Mouse (Mus musculus) embryonic facial prominence, embryonic 15.5 days (tissue): ENCODE measurements around the gene Tbck. TPM values are rescaled to one million over a fixed set of nuclear protein-coding genes. Genes with fewer than 3 reads are reported as not detected.
A peak's percentile ranks its signal among the peaks of the same experiment; 100 is the strongest.

ENCODE experiments used
- ATAC-seq: fragments of 200-750 bp; cut with Nextera tagmentation; 2 replicates; pipeline ENCODE4 v1.8.0; 2017; ENCODE audit warnings: low read depth, moderate TSS enrichment; ENCODE audit not compliant: insufficient number of reproducible peaks, low FRiP score, low TSS enrichment
- H3K27ac ChIP-seq: fragments of 300-500 bp; sonication (generic); replicated peaks from 2 replicates; pipeline ENCODE4 v1.5.1; 2015; ENCODE audit warnings: mild to moderate bottlenecking, inconsistent platforms
- H3K27me3 ChIP-seq: fragments of 300-500 bp; sonication (generic); 2 replicates; pipeline ENCODE4 v1.6.1; 2015; ENCODE audit warnings: inconsistent platforms
- H3K36me3 ChIP-seq: fragments of 300-500 bp; sonication (generic); 2 replicates; pipeline ENCODE4 v1.6.1; 2015; ENCODE audit warnings: mild to moderate bottlenecking, inconsistent platforms
- H3K4me1 ChIP-seq: fragments of 300-500 bp; sonication (generic); 2 replicates; pipeline ENCODE4 v1.6.1; 2015; ENCODE audit warnings: inconsistent platforms
- H3K4me2 ChIP-seq: fragments of 300-500 bp; sonication (generic); replicated peaks from 2 replicates; pipeline ENCODE4 v1.6.1; 2015; ENCODE audit warnings: mild to moderate bottlenecking, inconsistent platforms
- H3K4me3 ChIP-seq: fragments of 300-500 bp; sonication (generic); replicated peaks from 2 replicates; pipeline ENCODE4 v1.5.1; 2015; ENCODE audit warnings: mild to moderate bottlenecking, inconsistent platforms
- H3K9ac ChIP-seq: fragments of 300-500 bp; sonication (generic); 2 replicates; pipeline ENCODE4 v1.6.1; 2015; ENCODE audit warnings: inconsistent platforms
- H3K9me3 ChIP-seq: fragments of 300-500 bp; sonication (generic); replicated peaks from 2 replicates; pipeline ENCODE4 v1.6.1; 2016; ENCODE audit warnings: inconsistent platforms
- WGBS: fragments of 180-500 bp; shearing (Covaris S2); methylation state at CpG from one replicate; pipeline ENCODE4 v1.1.7; 2015; 5-methylcytosine and 5-hydroxymethylcytosine counted together
- polyA plus RNA-seq: library from polyadenylated mRNA; unstranded; fragments of >200 nt; fragmentation: Nextera tagmentation; extraction: Ambion mirVana; gene quantifications from 2 replicates; pipeline ENCODE4 v1.2.1, GENCODE M21; 2015

The Tbck gene
- polyA plus RNA-seq, 1 experiment from 2014 or later = 25.0 TPM

DNA sequence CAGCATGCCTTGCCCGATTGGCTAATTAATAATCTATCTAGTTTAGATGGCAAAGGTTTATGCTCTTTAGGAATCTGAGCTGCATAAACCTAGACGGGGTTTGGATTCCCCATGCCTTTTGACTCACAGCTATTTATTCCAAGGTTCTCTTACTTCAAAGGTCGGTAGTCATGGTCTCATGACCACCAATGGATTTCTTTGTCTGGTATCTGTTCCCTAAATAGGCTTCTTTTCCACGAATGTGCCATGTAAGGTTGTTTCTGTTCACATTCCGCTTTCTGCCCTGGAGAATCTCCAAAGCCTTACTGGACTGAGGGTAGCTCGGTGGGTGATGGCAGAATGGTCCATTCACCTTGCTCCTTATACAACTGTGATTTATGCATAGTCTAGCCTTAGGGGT, 186.1 kb downstream of the Tbck start:
- no peaks in the 10 kb centered on the region for H3K36me3 ChIP-seq
- no peaks in the 10 kb centered on the region for H3K9me3 ChIP-seq
- no peak overlapping the region for H3K4me3 ChIP-seq
- H3K9ac ChIP-seq = no peak overlapping the region
- no peaks in the 10 kb centered on the region for H3K27me3 ChIP-seq
- H3K27ac ChIP-seq = no peak overlapping the region
- no peak for ATAC-seq
- no peak overlapping the region for H3K4me2 ChIP-seq
- WGBS = 79% methylated on average over 6 of the region's 6 CpGs
- H3K4me1 ChIP-seq = no peaks in the 10 kb centered on the region

DNA sequence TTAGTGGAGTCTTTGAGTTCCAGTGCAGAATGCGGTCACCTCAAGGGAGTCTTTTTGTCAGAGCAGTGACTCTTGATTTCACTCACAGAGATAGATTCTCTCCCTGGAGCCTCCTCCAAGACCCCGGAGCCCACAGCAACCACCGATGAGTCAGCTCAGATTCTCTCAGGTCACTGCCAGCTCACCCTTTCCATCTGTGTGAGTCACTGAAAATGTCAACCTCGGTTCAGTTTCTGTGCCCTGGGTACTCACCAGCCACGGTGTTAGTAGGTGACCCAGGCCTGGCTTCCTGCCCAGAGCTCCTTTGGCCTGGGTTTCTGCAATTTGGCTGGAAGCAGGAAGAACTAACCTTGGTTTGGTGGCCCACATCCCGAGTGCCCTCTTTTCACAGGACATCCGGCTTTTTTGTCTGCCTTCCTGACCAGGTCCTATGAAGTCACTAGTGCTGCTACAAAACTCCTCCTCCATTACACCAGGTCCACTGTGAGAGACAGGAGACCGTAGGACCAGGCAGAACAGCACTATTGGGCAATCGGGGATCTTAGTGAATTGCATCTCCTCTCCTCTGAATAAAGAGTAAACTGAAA, 187.5 kb downstream of the Tbck start:
- H3K36me3 ChIP-seq = no peaks in the 10 kb centered on the region
- ATAC-seq = no peak
- peaks cover 7% of the 10 kb centered on the region for H3K4me1 ChIP-seq
- H3K9me3 ChIP-seq = no peaks in the 10 kb centered on the region
- H3K27ac ChIP-seq = peak overlapping the region; percentile 34; the same call in 1 of the 2 replicates
- H3K4me3 ChIP-seq = no peak overlapping the region
- no peaks in the 10 kb centered on the region for H3K27me3 ChIP-seq
- H3K4me2 ChIP-seq = no peak overlapping the region
- WGBS = 77% methylated on average over 9 of the region's 9 CpGs
- H3K9ac ChIP-seq = no peak overlapping the region

DNA sequence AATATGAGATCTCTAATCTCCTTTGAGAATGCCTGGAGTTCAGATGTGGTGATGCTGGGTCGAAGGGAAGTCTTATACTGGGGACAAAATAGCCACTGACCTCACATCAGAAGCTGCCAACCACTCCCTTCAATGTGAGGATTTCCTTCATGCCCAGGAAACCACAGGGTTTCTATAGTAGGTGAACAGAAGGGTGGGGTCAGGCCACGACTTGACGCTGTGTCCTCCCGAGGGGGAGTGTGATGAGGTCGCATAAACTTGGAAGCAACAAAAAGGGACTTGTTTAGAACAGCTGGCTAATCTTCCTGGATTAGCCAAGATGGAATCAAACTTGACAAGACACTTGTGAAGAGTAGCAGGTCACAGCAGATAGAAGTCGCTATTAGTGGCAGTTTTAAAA, 189.3 kb downstream of the Tbck start:
- 32% methylated on average over 6 of the region's 6 CpGs for WGBS

DNA sequence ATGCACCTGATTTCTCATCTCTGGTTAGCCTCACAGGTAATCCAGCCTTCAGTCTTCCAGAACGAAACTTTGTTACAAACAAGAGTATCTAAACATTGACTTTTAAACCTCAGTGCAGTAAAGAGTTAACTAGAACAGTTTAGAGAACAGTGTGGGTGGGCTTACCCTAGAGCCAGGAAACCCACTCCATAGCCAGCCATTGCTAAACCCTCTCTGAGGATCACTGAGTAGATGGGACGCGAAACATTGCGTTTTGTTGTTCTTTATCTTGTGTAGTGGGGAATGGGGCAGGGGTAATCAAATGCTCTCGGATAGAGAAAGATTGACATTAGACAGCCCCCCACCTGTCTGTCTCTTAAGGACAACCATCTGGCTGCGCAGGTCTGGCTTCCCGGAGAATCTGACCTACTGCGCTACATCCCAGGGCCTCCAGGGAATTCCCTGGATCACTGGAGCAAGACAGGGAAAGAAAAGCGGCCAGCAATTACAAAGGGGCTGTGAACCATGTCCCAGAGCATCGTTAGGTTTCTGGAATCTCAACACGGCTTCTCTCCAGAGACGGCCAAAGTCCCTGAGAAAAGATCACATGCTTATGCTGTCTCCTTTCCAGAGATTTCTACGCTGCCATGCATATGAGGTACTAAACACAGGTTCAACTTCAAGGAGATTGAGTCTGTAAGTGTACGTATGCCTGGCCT, 192.2 kb downstream of the Tbck start:
- no peak overlapping the region for H3K4me3 ChIP-seq
- H3K27me3 ChIP-seq = no peaks in the 10 kb centered on the region
- no peak overlapping the region for H3K9ac ChIP-seq
- ATAC-seq = no peak
- H3K4me1 ChIP-seq = peaks cover 19% of the 10 kb centered on the region
- no peaks in the 10 kb centered on the region for H3K36me3 ChIP-seq
- WGBS = 26% methylated on average over 14 of the region's 14 CpGs
- no peaks in the 10 kb centered on the region for H3K9me3 ChIP-seq
- no peak overlapping the region for H3K27ac ChIP-seq
- H3K4me2 ChIP-seq = 0 out of 2 replicates have a peak overlapping the region, but pooled peaks have one; percentile 5

More for the DNA sequence above, 189.3 kb downstream of the Tbck start:
- no peak overlapping the region for H3K9ac ChIP-seq
- H3K27ac ChIP-seq = no peak overlapping the region
- H3K4me2 ChIP-seq = no peak overlapping the region
- H3K36me3 ChIP-seq = no peaks in the 10 kb centered on the region
- H3K9me3 ChIP-seq = no peaks in the 10 kb centered on the region
- peak; percentile 25; the same call in 1 of the 2 replicates for ATAC-seq
- no peak overlapping the region for H3K4me3 ChIP-seq
- H3K27me3 ChIP-seq = no peaks in the 10 kb centered on the region
- peaks cover 19% of the 10 kb centered on the region for H3K4me1 ChIP-seq

DNA sequence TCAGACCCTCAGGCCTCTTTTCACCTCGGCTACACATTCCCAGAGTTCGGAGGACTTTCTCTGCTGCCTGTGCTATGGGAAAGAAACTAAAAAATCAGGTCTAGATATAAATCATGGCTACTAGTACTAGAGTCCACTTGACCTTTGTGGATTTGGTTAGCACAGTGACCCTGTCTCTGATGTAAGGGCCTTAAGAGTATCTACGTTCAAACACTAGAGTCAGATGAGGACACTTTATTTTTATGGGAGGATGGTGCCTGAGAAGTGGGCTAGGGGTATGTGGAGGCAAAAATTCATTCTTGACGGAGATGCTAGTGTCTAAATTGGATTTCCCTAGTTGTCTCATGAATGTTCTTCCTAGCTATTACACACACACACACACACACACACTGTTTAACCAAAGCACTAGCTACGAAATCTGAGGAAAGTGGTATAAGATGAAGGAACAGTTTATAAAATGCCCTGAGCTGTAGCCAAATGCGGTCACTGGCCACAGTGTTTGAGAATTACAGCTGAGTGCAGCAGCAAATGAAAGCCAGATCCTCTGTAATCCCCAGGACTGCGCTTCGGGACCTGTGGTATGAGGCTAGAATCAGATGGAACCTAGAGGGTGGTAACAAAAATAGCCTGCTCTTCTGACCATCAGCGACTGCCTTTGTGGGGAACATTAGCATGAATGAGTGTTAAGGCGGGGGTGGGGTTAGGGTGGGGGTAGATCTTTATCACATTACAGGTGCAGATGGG, 193.2 kb downstream of the Tbck start:
- 31% methylated on average over 10 of the region's 10 CpGs for WGBS
- no peaks in the 10 kb centered on the region for H3K27me3 ChIP-seq
- peaks cover 19% of the 10 kb centered on the region for H3K4me1 ChIP-seq
- ATAC-seq = peak; percentile 85
- H3K36me3 ChIP-seq = no peaks in the 10 kb centered on the region
- peak overlapping the region; percentile 31 for H3K27ac ChIP-seq
- no peak overlapping the region for H3K4me2 ChIP-seq
- H3K9ac ChIP-seq = no peak overlapping the region
- no peaks in the 10 kb centered on the region for H3K9me3 ChIP-seq
- H3K4me3 ChIP-seq = no peak overlapping the region

DNA sequence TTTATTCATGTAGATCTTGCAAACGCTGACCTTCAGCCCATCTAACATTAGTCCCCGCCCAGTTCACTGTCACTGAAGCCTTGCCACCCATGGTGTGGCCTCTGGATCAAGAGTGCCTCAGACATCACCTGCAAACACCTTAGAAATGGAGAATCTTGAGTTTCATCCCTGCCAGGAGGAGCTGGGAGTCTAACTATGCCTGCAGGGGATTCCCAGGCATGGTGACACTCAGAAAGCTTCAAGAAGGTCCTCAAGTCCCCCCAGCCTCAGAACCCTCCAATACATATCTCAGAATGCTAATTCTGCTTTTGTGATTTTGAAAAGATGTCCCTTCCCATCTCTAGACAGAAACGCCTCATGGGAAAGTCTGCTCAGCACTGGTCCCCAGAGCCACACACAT, 196.4 kb downstream of the Tbck start:
- Histone ChIP-seq H3K9ac (no peak overlapping the region), H3K4me2 (no peak overlapping the region), H3K9me3 (no peaks in the 10 kb centered on the region), H3K36me3 (no peaks in the 10 kb centered on the region), H3K27ac (no peak overlapping the region), H3K4me3 (no peak overlapping the region), H3K4me1 (peaks cover 19% of the 10 kb centered on the region), H3K27me3 (no peaks in the 10 kb centered on the region)
- WGBS = 73% methylated on average over 3 of the region's 3 CpGs
- no peak for ATAC-seq

DNA sequence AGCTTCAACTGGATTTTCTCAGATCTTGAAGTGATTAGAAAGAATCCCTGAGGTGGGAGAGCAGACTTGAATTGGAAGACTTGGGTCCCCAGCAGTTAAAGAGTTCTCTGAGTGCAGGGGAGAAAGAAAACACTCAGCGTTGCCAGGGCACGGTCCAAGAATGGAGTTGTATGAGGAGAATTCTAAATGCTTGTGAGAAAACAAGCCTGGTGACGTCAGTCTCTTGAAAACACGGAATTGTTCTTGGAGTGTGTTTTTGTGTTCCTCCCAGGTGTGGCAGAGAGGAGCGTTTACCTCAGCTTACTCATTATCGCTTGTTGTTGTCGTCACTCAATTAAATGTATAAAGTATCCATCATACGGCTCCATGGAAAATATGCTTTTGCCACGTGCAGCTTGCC, 196.9 kb downstream of the Tbck start:
- Histone ChIP-seq H3K36me3 (no peaks in the 10 kb centered on the region), H3K4me2 (no peak overlapping the region), H3K27me3 (no peaks in the 10 kb centered on the region), H3K9ac (no peak overlapping the region), H3K9me3 (no peaks in the 10 kb centered on the region), H3K4me3 (no peak overlapping the region), H3K27ac (no peak overlapping the region), H3K4me1 (peaks cover 18% of the 10 kb centered on the region)
- no peak for ATAC-seq
- WGBS = 66% methylated on average over 9 of the region's 9 CpGs

DNA sequence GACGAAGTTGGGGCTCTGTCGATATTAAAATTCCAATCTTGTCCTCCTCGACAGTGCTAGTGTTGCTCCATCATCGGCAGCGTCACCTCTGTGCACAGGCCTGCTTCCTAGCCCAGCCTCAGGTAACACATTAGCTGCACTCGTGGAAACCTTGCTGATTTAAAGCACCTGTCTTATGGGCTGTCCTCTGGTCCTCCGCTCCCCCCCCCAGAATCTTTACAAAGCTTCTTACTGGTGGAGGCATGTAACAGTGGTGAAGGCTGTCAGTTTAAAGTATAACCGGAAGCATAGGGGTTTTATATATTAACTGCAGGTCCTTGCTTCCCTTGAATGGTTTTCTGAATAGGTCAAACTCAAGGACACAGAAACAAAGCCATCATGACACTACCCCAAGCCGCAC, 199.3 kb downstream of the Tbck start:
- Histone ChIP-seq H3K9ac (no peak overlapping the region), H3K4me1 (no peaks in the 10 kb centered on the region), H3K36me3 (no peaks in the 10 kb centered on the region), H3K9me3 (no peaks in the 10 kb centered on the region), H3K4me2 (no peak overlapping the region), H3K4me3 (no peak overlapping the region), H3K27me3 (no peaks in the 10 kb centered on the region), H3K27ac (no peak overlapping the region)
- ATAC-seq = no peak
- WGBS = 71% methylated on average over 9 of the region's 9 CpGs

DNA sequence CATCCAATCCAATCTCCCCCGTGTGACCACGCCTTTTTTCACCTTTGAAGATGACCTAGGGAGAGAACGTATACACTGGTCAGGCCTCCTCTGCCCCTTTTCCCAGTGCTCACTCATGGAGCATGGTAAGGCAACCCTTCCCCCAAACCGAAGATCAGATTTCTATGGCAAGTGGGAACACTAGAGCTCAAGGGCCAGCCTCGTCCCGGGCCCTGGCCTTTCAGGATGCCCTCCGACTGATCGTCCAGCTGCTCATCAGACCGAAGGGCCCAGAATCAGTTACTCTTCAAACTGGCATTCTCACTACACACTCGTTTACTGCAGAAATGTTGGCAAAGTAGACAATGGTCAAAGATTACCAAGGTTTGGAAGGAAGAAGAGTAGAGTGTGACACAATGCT, 200.5 kb downstream of the Tbck start:
- no peaks in the 10 kb centered on the region for H3K27me3 ChIP-seq
- no peak overlapping the region for H3K4me3 ChIP-seq
- H3K9ac ChIP-seq = no peak overlapping the region
- ATAC-seq = no peak
- H3K9me3 ChIP-seq = no peaks in the 10 kb centered on the region
- no peaks in the 10 kb centered on the region for H3K4me1 ChIP-seq
- no peaks in the 10 kb centered on the region for H3K36me3 ChIP-seq
- no peak overlapping the region for H3K4me2 ChIP-seq
- 78% methylated on average over 10 of the region's 10 CpGs for WGBS
- H3K27ac ChIP-seq = no peak overlapping the region

DNA sequence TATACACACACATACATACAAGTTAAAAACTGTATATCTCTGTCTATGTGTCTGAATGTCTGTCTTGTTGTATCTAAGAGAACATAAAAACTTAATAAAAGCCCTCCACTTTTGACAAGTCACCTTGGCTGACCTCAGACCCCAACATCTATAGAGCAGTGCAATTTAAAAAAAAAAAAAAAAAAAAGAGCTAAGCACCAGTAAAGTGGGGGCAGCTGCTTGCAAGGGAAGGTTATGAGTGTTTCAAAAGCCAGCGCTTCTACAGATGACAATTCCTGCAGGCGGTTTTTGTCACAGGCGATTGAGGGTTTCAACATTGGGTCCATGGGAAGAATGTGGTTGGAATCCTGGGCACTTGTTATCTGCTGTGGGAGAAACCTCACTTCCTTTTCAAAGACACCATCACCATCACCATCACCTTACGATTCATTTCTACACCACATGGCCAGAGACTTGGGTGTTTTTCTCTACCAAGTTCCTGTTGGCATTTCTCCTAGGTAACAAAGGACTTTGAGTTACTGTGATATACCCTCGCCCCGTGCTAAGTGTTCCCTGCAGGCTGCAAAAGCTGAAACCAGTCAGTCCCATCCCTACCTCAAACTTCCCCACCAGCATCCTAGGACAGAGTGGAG, 202.6 kb downstream of the Tbck start:
- 77% methylated on average over 6 of the region's 6 CpGs for WGBS
- H3K4me3 ChIP-seq = no peak overlapping the region
- no peaks in the 10 kb centered on the region for H3K36me3 ChIP-seq
- no peaks in the 10 kb centered on the region for H3K4me1 ChIP-seq
- no peaks in the 10 kb centered on the region for H3K27me3 ChIP-seq
- no peak overlapping the region for H3K27ac ChIP-seq
- no peak for ATAC-seq
- H3K4me2 ChIP-seq = no peak overlapping the region
- H3K9me3 ChIP-seq = no peaks in the 10 kb centered on the region
- H3K9ac ChIP-seq = no peak overlapping the region

DNA sequence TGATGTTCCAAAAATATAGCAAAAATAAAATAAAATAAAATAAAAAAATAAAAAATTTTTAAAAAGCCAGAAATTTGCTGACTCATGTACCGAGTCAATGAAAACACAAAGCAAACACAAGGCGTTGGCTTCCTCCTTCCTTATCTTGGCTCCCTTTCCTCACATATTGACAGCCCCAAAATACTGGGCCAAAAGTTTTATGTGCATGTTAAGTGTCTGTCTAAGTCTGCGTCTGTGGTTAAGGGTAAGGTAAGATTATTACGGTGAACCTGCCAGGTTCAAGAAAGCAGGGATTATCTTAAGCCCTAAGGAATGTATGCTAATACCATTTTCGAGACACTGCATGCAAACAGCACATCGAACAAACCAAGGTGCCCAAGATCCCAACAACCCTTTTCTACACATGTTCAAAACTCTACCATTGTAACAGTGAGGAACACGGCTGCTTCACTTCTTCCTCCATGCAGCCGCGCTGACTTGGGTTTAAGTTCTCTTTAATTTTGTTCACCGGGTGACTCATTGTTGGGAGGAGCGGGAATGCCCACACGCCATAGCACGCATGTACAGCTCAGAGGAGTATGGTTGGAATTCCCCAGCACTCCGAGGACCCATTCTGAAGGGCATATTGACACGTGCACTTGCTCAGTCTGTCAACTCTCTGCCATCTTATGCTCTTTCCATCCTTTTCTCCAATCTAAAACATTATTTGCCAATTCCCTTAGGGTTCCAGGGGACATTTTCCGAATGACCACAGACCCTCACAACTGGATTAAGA, 203.3 kb downstream of the Tbck start:
- Histone ChIP-seq H3K4me2 (no peak overlapping the region), H3K9ac (no peak overlapping the region), H3K4me1 (no peaks in the 10 kb centered on the region), H3K27ac (no peak overlapping the region), H3K27me3 (no peaks in the 10 kb centered on the region), H3K36me3 (no peaks in the 10 kb centered on the region), H3K4me3 (no peak overlapping the region), H3K9me3 (no peaks in the 10 kb centered on the region)
- ATAC-seq = no peak
- WGBS = 74% methylated on average over 16 of the region's 16 CpGs
